Mouse (Mus musculus) kidney, adult 11 months (tissue): ENCODE measurements around the gene Pole2.
"Not testable (repeated sequence)": the region's sequence is repeated elsewhere in the genome, so short reads cannot be mapped to it uniquely, and the experiment has no call there.

ENCODE experiments used
- DNase-seq: peaks from one replicate; pipeline ENCODE4 v3.0.0; 2022

The Pole2 gene

GRCm38 (mm10) chr12:69177526-69177925, 50.5 kb downstream of the Pole2 start:
- DNase-seq: no peak

- DNase-seq: no peak
These were observed 52.0 kb downstream of the Pole2 start for GRCm38 (mm10) chr12:69175975-69176374.

- DNase-seq: no peak
These were observed 56.7 kb downstream of the Pole2 start for GRCm38 (mm10) chr12:69171307-69171706.

- DNase-seq: peak; percentile 90
These were observed 59.4 kb downstream of the Pole2 start, which contains the start of gene Lrr1 for GRCm38 (mm10) chr12:69168461-69169106. Gene Lrr1 (plus strand): TSS chr12:69168814.

- DNase-seq: no peak
These were observed 60.1 kb downstream of the Pole2 start for GRCm38 (mm10) chr12:69167656-69168460.

GRCm38 (mm10) chr12:69166861-69167581, 61.0 kb downstream of the Pole2 start:
- DNase-seq: not testable (repeated sequence)

GRCm38 (mm10) chr12:69164904-69165303, 63.1 kb downstream of the Pole2 start:
- DNase-seq: no peak

- not testable (repeated sequence) for DNase-seq
These were observed 64.4 kb downstream of the Pole2 start for GRCm38 (mm10) chr12:69163586-69163985.

GRCm38 (mm10) chr12:69160677-69161076, 67.3 kb downstream of the Pole2 start:
- DNase-seq: not testable (repeated sequence)

GRCm38 (mm10) chr12:69159578-69159940, 68.4 kb downstream of the Pole2 start:
- no peak for DNase-seq

- peak; percentile 99 for DNase-seq
These were observed 69.0 kb downstream of the Pole2 start, which contains the start of gene Rps29 for GRCm38 (mm10) chr12:69158765-69159577. Gene Rps29 (minus strand): TSS chr12:69159186.

GRCm38 (mm10) chr12:69158366-69158764, 69.6 kb downstream of the Pole2 start:
- no peak for DNase-seq

GRCm38 (mm10) chr12:69157107-69157506, 70.9 kb downstream of the Pole2 start:
- DNase-seq: no peak

GRCm38 (mm10) chr12:69156436-69156835, 71.6 kb downstream of the Pole2 start:
- DNase-seq: no peak

- DNase-seq: no peak
These were observed 72.1 kb downstream of the Pole2 start for GRCm38 (mm10) chr12:69155923-69156322.
